Comparison of ENCODE assay signal across 8 mouse cellular contexts in the genomic region with DNA sequence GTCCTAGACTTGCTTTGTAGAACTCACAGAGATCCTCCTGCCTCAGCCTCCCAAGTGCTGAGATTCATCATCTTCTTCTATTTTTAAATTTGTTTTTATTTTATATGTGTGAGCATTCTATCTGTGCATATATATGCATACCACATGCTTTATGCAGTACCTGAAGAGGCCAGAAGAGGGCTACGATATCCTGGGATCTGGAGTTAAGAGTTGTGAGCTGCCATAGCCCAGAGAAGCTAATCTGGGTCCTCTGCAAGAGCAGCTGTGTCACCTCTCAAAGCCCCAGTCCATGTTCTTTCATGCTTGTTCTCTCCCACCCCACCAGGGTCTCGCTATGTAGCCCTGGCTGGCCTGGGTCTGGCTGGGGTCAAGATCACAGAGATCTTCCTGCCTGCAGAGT.
DNase-seq lines count a peak whose midpoint lies in the region; TF ChIP-seq lines count a peak whose summit lies in the region.

No protein-coding gene starts in this region.

- intact Hi-C loops in gastrocnemius, adult 2 months (cut with DNase I) = no loop called here
- intact Hi-C loops in gastrocnemius, postnatal 36 days (cut with DNase I) = no loop called here

- WGBS in cerebellum, adult 2 months = 93% methylated on average over 2 of the region's 2 CpGs

- H3K27me3 ChIP-seq in cerebellum, adult 2 months (ENCODE audit: control insufficient read depth, insufficient read depth, low read length) = no peaks in the 10 kb centered on the region

- peak; percentile 33; the same call in 1 of the 2 replicates for TF ChIP-seq CTCF in gastrocnemius, adult 2 months (IDR thresholded peaks at IDR 0.05)
- no peak for TF ChIP-seq CTCF in cerebellum, adult 2 months (IDR thresholded peaks at IDR 0.05; ENCODE audit: borderline replicate concordance, insufficient read depth, low read depth, low read length)

- H3K27ac ChIP-seq in gastrocnemius, adult 2 months = no peak overlapping the region
- no peak overlapping the region for H3K27ac ChIP-seq in cerebellum, adult 2 months (ENCODE audit: insufficient read depth, low read length)

- no peak for DNase-seq in gastrocnemius, adult 2 months
- DNase-seq in gastrocnemius, postnatal 36 days = no peak
- peak; percentile 30 for DNase-seq in lung, postnatal 10 days
- DNase-seq in lung, postnatal 4 days = no peak
- peak; percentile 45 for DNase-seq in c-Kit-positive CD71-positive TER-119-positive erythroid progenitor cells, embryonic 14.5 days (ENCODE audit: low spot score)
- peak; percentile 71 for DNase-seq in thymus, postnatal 14 days
- no peak for DNase-seq in layer of hippocampus, adult 11-12 months (ENCODE audit: low spot score)
- DNase-seq in cerebellum, adult 2 months = no peak

- no peaks in the 10 kb centered on the region for H3K4me1 ChIP-seq in cerebellum, adult 2 months (ENCODE audit: control insufficient read depth, insufficient read depth, low read length)

- no peak for TF ChIP-seq POLR2A in cerebellum, adult 2 months (IDR thresholded peaks at IDR 0.05; ENCODE audit: borderline replicate concordance, insufficient read depth, low read length)

- H3K4me3 ChIP-seq in gastrocnemius, adult 2 months = no peak overlapping the region
- H3K4me3 ChIP-seq in cerebellum, adult 2 months (replicated peaks; ENCODE audit: insufficient read depth, low read depth, low read length) = no peak overlapping the region

Comparison
In these comparisons a context has a peak if more than half of its experiments do, and no peak if none do; other contexts are left out.
1. DNase-seq: peak in lung, postnatal 10 days (single experiment), c-Kit-positive CD71-positive TER-119-positive erythroid progenitor cells, embryonic 14.5 days (single experiment) and thymus, postnatal 14 days (single experiment); none in gastrocnemius, adult 2 months (single experiment), gastrocnemius, postnatal 36 days (0 of 2), lung, postnatal 4 days (0 of 2), layer of hippocampus, adult 11-12 months (single experiment) and cerebellum, adult 2 months (0 of 2).